Mouse (Mus musculus) cerebellum, adult 2 months (tissue): ENCODE measurements around the gene H6pd.

Experiments
- CTCF ChIP-seq: fragments of 200-500 bp; IDR thresholded peaks from 2 replicates; pipeline ENCODE4 v1.5.1; 2011; ENCODE audit warnings: low read depth, mild to moderate bottlenecking, control low read depth, low read length, moderate library complexity, borderline replicate concordance; ENCODE audit not compliant: insufficient read depth
- POLR2A ChIP-seq: fragments of 200-500 bp; IDR thresholded peaks from 2 replicates; pipeline ENCODE4 v1.6.1; 2011; ENCODE audit warnings: low read length, control low read depth, borderline replicate concordance; ENCODE audit not compliant: insufficient read depth

GRCm38 (mm10) chr4:150048038-150048437 lies 39.2 kb upstream of the H6pd start:
- TF ChIP-seq CTCF (no peak), POLR2A (no peak)
